In genomic region chr11:119023616-119023980, GRCm38 (mm10) we compare ENCODE assay signal across 9 mouse cellular contexts. TPM values are rescaled to one million over a fixed set of nuclear protein-coding genes. Genes with fewer than 3 reads are reported as not detected.
DNase-seq lines count a peak whose midpoint lies in the region; ATAC-seq lines count a peak whose summit lies in the region.
"Had no signal": no experiment of that assay in that cellular context is flagged by ENCODE, and none has a peak within 500 bp of the region (broad histone marks: within the 10 kb centered on the region; RNA-seq: fewer than 3 reads in every experiment).

No protein-coding gene starts in this region.

- under 1% methylated on average over 15 of the region's 15 CpGs for WGBS in hindbrain, embryonic 14.5 days
- WGBS in midbrain, embryonic 13.5 days, result under 1% methylated on average over 15 of the region's 15 CpGs

- H3K9me3 ChIP-seq in megakaryocyte, embryonic 14.5 days, result no peaks in the 10 kb centered on the region
- no peaks in the 10 kb centered on the region for H3K9me3 ChIP-seq in hindbrain, embryonic 14.5 days (ENCODE audit: control insufficient read depth, low read length)
- H3K9me3 ChIP-seq in midbrain, embryonic 13.5 days, result no peaks in the 10 kb centered on the region

- H3K27ac ChIP-seq in hindbrain, embryonic 14.5 days, result peak overlapping the region; percentile 81
- H3K27ac ChIP-seq in midbrain, embryonic 13.5 days, result peak overlapping the region; percentile 92

- H3K4me2 ChIP-seq in hindbrain, embryonic 14.5 days (replicated peaks), result peak overlapping the region; percentile 91
- peak overlapping the region; percentile 96 for H3K4me2 ChIP-seq in midbrain, embryonic 13.5 days (replicated peaks)

- ATAC-seq in cerebellum, adult (ENCODE audit: insufficient number of reproducible peaks, low FRiP score, low TSS enrichment), result peak; percentile 17; the same call in 1 of the 2 replicates
- no peak for ATAC-seq in megakaryocyte, adult 5-6 weeks (ENCODE audit: poor library complexity, severe bottlenecking)
- no peak; the same call in 1 of the 2 replicates for ATAC-seq in hindbrain, embryonic 14.5 days (ENCODE audit: low FRiP score)
- ATAC-seq in midbrain, embryonic 13.5 days, result peak; percentile 43

- H3K4me3 ChIP-seq in megakaryocyte, embryonic 14.5 days (replicated peaks), result peak overlapping the region; percentile 91
- peak overlapping the region; percentile 90 for H3K4me3 ChIP-seq in hindbrain, embryonic 14.5 days (replicated peaks; ENCODE audit: low read length)
- peak overlapping the region; percentile 93 for H3K4me3 ChIP-seq in midbrain, embryonic 13.5 days (replicated peaks)

- H3K9ac ChIP-seq in hindbrain, embryonic 14.5 days, result peak overlapping the region; percentile 95
- H3K9ac ChIP-seq in midbrain, embryonic 13.5 days (replicated peaks), result peak overlapping the region; percentile 96

- DNase-seq in cerebellum, postnatal 4 days (ENCODE audit: low spot score in 2 of 2), result no peak
- no peak for DNase-seq in hindbrain, embryonic 14.5 days (ENCODE audit: low spot score)
- no peak for DNase-seq in urinary bladder, postnatal 36 days (ENCODE audit: low spot score in 2 of 2)
- DNase-seq in MN1 (ENCODE audit: low spot score), result no peak

- H3K27me3 ChIP-seq in megakaryocyte, embryonic 14.5 days (replicated peaks), result peaks cover 92% of the 10 kb centered on the region
- H3K27me3 ChIP-seq in hindbrain, embryonic 14.5 days (ENCODE audit: control insufficient read depth, insufficient read depth, low read length), result peaks cover 6% of the 10 kb centered on the region; the same call in 1 of the 2 replicates
- H3K27me3 ChIP-seq in midbrain, embryonic 13.5 days, result peaks cover 12% of the 10 kb centered on the region

- H3K4me1 ChIP-seq in megakaryocyte, embryonic 14.5 days, result peaks cover 24% of the 10 kb centered on the region
- H3K4me1 ChIP-seq in hindbrain, embryonic 14.5 days (replicated peaks; ENCODE audit: control insufficient read depth, insufficient read depth, low read length), result peaks cover 37% of the 10 kb centered on the region
- peaks cover 57% of the 10 kb centered on the region for H3K4me1 ChIP-seq in midbrain, embryonic 13.5 days (replicated peaks)

- H3K36me3 ChIP-seq in megakaryocyte, embryonic 14.5 days (replicated peaks; ENCODE audit: low read length), result peaks cover 9% of the 10 kb centered on the region
- peaks cover 24% of the 10 kb centered on the region for H3K36me3 ChIP-seq in hindbrain, embryonic 14.5 days (replicated peaks; ENCODE audit: control insufficient read depth, insufficient read depth)
- peaks cover 27% of the 10 kb centered on the region for H3K36me3 ChIP-seq in midbrain, embryonic 13.5 days

RNA-seq across cellular contexts. Expression of gene Cbx2, which starts 0.8 kb away (rescaled TPM):
- polyA plus RNA-seq in megakaryocyte, embryonic 14.5 days (2012; ENCODE audit: insufficient read depth, low replicate concordance), result 0.46 TPM in 1 of 2 replicates, not detected in the other
- total RNA-seq in megakaryocyte, adult 5-6 weeks (2015), result 1.5 and 1.6 TPM in 2 replicates
- 2.8 TPM in 2 replicates for total RNA-seq in megakaryocyte, adult 5-6 weeks (2017)
- polyA plus RNA-seq in hindbrain, embryonic 14.5 days (2014; fragmentation: Nextera tagmentation; extraction: Ambion mirVana), result 10.7 and 13.7 TPM in 2 replicates
- 34.7 and 35.5 TPM in 2 replicates for polyA plus RNA-seq in midbrain, embryonic 13.5 days (2015; fragmentation: Nextera tagmentation; extraction: Ambion mirVana)

RNA-seq across cellular contexts. Expression of gene Cbx8, which starts 17.2 kb away (rescaled TPM):
- polyA plus RNA-seq in megakaryocyte, embryonic 14.5 days (2012; ENCODE audit: insufficient read depth, low replicate concordance), result 2.7 and 7.4 TPM in 2 replicates
- total RNA-seq in megakaryocyte, adult 5-6 weeks (2015), result 3.2 and 5.6 TPM in 2 replicates
- 3.0 and 3.6 TPM in 2 replicates for total RNA-seq in megakaryocyte, adult 5-6 weeks (2017)
- 8.5 and 9.8 TPM in 2 replicates for polyA plus RNA-seq in hindbrain, embryonic 14.5 days (2014; fragmentation: Nextera tagmentation; extraction: Ambion mirVana)
- polyA plus RNA-seq in midbrain, embryonic 13.5 days (2015; fragmentation: Nextera tagmentation; extraction: Ambion mirVana), result 9.8 and 15.2 TPM in 2 replicates

RNA-seq across cellular contexts. Expression of gene Enpp7, which starts 35.6 kb away (rescaled TPM):
- polyA plus RNA-seq in megakaryocyte, embryonic 14.5 days (2012; ENCODE audit: insufficient read depth, low replicate concordance), result not detected in 2 replicates
- total RNA-seq in megakaryocyte, adult 5-6 weeks (2015), result not detected in 2 replicates
- total RNA-seq in megakaryocyte, adult 5-6 weeks (2017), result not detected in 2 replicates
- polyA plus RNA-seq in hindbrain, embryonic 14.5 days (2014; fragmentation: Nextera tagmentation; extraction: Ambion mirVana), result not detected in 2 replicates
- polyA plus RNA-seq in midbrain, embryonic 13.5 days (2015; fragmentation: Nextera tagmentation; extraction: Ambion mirVana), result not detected in 2 replicates
- total RNA-seq: heart, postnatal 10 days had no signal

Comparison
In these comparisons a context has a peak if more than half of its experiments do, and no peak if none do; other contexts are left out.
1. ATAC-seq: peak in cerebellum, adult (single experiment) and midbrain, embryonic 13.5 days (single experiment); none in megakaryocyte, adult 5-6 weeks (single experiment) and hindbrain, embryonic 14.5 days (single experiment).
2. Peak in every context shown above with its lines, with median percentiles within 50 percentile points of each other: H3K4me3 ChIP-seq.